Mouse (Mus musculus) kidney, adult 2 months (tissue): ENCODE results near the gene Ncoa1.

Experiments used
- CTCF ChIP-seq: fragments of 200-500 bp; conservative IDR thresholded peaks from 2 replicates; pipeline ENCODE4 v1.5.1; 2011; ENCODE audit warnings: low read depth, mild to moderate bottlenecking, control low read depth, low read length, moderate library complexity, mixed read lengths; ENCODE audit not compliant: insufficient read depth, insufficient read length
- POLR2A ChIP-seq: fragments of 200-500 bp; IDR thresholded peaks from one replicate; pipeline ENCODE4 v1.6.1; 2011; ENCODE audit warnings: low read depth, low read length, control low read depth

DNA sequence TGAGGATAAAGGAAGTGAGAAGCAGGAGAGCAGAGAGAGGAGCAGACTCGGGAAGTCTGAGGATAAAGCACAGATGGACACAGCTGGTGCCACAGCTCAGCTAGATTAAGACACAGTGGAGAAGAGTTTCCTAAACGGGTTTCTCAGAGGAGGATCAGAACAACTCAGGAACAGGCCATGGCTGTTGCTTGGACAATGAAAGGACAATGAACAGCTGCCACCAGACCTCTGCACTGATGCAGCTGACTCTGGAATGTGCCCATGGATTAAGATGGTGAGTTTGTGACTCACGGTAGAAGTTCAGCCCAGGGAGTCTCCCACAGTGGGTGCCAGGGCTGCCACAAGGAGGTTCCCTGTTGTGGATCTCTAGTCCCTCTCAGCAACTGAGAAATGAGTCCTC lies 191.8 kb downstream of the Ncoa1 start:
- TF ChIP-seq CTCF (no peak), POLR2A (no peak)
